Mouse (Mus musculus) brain, embryonic 14.5 days (tissue): ENCODE measurements at regions not wholly inside any gene's neighbourhood (a gene's known extent, or its start where the extent isn't known, plus 50 kb on each side); places are given as distances from the start of the nearest gene placed in this dataset.

Experiments
- CTCF ChIP-seq: fragments of 200-500 bp; IDR thresholded peaks from 2 replicates; pipeline ENCODE4 v1.5.1; 2012; ENCODE audit warnings: inconsistent platforms, mild to moderate bottlenecking, moderate library complexity, borderline replicate concordance; ENCODE audit not compliant: insufficient read depth, insufficient read length; ENCODE audit errors: extremely low read depth
- POLR2A ChIP-seq: fragments of 200-500 bp; IDR thresholded peaks from 2 replicates; pipeline ENCODE4 v1.6.1; 2012; ENCODE audit warnings: mild to moderate bottlenecking, inconsistent platforms, borderline replicate concordance; ENCODE audit not compliant: poor library complexity, insufficient read depth, insufficient read length, severe bottlenecking; ENCODE audit errors: extremely low read depth

GRCm38 (mm10) chr13:110696549-110696948 lies 301.7 kb downstream of the Plk2 start:
- no peak for TF ChIP-seq POLR2A
- no peak for TF ChIP-seq CTCF
